Mouse (Mus musculus): ENCODE results near the gene Smim4.

The Smim4 gene

GRCm38 (mm10) chr14:31112187-31112586 lies 16.6 kb downstream of the Smim4 start:
- no peak for DNase-seq

DNA sequence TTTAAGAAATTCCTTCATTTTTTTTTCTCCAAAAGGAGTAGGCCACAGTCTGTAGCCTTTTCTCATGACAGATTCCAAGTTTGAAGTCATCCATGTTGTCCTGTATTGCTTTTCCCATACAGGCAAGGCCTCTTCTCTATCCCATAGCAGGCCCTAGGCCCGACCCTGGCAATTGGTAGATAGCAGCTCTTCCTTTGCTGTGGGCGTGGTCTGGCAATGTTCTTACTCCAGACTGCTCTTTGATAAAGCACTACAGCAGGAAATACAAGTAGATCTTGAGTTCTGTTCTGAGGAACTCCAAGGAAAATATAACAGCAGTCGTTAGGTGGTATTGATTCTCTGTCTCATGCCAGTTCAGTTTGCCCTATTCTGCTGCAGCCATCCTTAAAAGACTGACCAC lies 18.1 kb downstream of the Smim4 start:
- DNase-seq: no peak

GRCm38 (mm10) chr14:31105156-31105555 lies 23.6 kb downstream of the Smim4 start:
- no peak for DNase-seq

DNA sequence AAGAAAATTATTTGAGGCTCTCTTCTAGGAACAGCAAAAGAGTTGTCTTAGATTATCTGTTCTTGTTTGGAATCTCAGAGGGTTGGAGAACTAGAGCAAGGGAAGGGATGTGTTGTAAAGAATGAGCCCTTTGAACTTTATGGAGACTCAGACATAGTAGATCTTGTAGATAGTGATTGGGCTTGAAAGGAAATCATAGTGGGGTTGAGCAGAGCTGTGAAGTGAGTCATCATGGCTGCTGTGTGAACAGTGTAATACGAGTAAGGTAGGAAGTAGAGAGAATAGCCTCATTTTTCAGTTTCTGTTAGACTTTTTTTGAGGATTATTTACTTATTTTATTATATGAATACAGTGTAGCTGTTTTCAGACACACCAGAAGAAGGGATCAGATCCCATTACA lies 38.8 kb downstream of the Smim4 start:
- DNase-seq: no peak

DNA sequence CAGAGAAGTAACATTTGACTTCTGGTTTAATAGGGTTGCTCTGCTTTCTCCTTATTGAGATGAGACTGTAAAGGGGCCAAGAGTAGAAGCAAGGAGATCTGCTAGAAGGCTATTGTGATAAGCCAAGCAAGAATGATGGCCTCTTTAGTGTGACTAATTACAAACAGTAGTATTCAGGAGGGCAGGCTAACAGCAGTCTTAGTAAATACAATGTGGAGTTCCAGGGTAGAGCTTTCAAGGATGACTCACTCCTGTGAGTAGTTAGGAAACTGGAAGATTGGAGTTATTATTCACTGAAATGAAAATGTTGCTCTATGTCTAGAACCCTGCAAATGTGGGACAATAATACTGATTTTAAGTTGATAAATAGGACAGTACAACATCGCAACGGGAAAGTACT lies 40.2 kb downstream of the Smim4 start:
- DNase-seq: no peak

GRCm38 (mm10) chr14:31087433-31087832 lies 41.3 kb downstream of the Smim4 start:
- DNase-seq: no peak

GRCm38 (mm10) chr14:31081147-31081546 lies 47.6 kb downstream of the Smim4 start:
- DNase-seq: no peak

DNA sequence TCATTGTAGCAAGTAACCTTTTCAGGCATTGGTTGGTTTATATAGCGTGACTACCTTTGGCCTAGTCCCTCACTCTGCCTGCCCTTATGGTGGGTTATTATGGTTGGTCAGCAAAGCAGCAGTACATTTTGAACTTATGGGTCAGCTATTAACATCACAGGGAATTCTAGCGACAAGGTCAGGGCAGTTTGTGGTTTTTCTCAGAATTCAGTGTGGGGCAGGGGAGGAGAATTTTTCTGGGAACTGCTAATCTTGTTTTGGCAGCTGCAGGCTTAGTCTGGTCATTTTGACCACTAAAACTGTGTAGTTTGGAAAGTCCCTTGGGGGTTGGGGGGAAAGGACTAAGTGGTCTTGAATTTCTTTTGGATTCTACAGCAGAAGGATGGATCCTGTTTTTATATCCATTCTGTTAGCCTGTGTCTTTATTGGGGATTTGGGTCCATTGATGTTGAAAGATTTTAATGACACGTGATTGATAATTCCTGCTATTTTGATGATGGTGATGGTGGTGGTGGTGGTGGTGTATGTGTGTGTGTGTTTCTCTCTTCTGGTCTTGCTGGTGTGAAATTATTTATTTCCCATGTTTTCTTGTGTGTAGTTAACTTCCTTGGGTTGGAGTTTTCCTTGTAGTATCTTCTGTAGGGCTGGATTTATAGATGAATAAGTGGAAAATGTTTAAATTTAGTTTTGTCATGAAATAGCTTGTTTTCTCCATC lies 49.3 kb downstream of the Smim4 start:
- DNase-seq: no peak

- no peak for DNase-seq
These were observed 50.1 kb downstream of the Smim4 start for GRCm38 (mm10) chr14:31078597-31079208.

DNA sequence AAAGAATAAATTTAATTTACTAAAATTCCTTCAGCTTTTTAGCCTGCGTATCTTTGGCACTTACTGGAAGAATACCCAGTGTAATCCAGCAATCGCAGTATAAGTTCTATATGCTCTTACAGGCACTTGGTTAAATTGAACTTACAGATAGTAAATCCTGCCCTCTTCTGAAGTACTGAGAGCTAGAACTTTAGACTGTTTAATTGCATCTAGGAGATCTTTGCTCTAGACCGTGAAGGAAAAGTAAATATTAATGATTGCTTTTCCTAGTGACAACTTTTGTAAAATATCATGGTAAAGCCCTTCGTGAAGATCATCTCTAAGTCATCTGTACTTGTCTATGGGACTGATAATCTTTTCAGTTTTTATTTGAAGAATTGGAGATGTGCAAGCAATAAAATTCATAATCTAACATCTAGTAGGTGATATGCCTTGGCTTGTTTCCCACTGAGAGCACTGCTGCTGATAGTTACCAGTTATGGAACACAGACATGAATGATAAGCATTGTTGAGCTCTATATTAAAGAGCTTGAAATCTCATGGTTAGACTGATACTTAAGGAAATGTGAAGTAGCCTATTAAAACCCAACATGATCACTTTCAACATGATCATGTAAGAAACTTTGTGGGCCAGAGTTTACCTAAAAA lies 59.5 kb downstream of the Smim4 start:
- no peak for DNase-seq

DNA sequence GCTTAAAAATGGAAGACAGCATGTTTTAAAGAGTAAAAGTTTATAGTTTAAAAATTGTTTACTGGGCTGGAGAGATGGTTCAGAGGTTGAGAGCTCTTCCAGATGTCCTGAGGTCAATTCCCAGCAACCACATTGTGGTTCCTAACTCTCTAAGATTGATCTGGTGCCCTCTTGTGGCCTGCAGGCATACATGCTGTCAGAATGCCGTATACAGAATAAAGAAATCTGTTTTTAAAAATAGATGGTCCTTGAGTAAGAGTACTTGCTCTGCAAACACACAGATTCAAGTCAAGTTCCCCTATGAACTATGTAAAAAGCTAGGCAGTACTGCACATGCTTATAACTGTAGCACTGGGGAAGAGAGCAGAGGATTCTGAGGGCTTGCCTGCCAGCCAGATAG lies 66.5 kb downstream of the Smim4 start:
- DNase-seq: no peak

GRCm38 (mm10) chr14:31045817-31046216 lies 82.9 kb downstream of the Smim4 start:
- DNase-seq: no peak

- no peak for DNase-seq
These were observed 83.5 kb downstream of the Smim4 start for GRCm38 (mm10) chr14:31045296-31045695.
